Mouse (Mus musculus) E14TG2a.4 (cell line): ENCODE results near the gene Traf3ip1.
A peak's percentile ranks its signal among the peaks of the same experiment; 100 is the strongest.

Experiments used
- CTCF ChIP-seq: conservative IDR thresholded peaks from 2 replicates; pipeline ENCODE4 v1.5.1; 2014; ENCODE audit warnings: low read length
- NANOG ChIP-seq: IDR thresholded peaks from 2 replicates; pipeline ENCODE4 v1.6.1; 2014; ENCODE audit warnings: borderline replicate concordance, low read length, mixed read lengths

DNA sequence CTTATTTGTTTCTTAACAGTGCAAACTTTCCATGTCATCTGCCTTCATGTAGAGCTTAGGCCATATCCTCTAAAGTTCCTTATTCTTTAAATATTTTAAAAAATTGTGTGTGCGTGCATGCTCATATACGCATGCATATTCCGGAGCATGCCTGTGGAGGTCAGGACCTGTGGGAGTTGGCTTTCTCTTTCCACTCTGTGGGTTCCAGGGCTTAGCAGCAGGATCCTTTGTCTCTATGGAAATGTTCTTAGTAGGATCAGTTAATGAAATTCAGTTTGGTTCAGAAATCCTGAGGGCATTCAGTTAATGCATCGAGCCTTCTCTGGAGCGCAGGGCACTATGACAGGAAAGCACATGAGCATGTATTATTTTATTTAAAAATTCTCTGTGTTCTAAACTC, 53.1 kb downstream of the Traf3ip1 start:
- peak; percentile 16; the same call in 1 of the 2 replicates for TF ChIP-seq NANOG
- no peak for TF ChIP-seq CTCF
